Mouse (Mus musculus) kidney, adult 9 months (tissue): ENCODE data around the gene Kcnc3.
A peak's percentile ranks its signal among the peaks of the same experiment; 100 is the strongest.

Experiments
- DNase-seq: peaks from one replicate; pipeline ENCODE4 v3.0.0; 2022

Gene Kcnc3

DNA sequence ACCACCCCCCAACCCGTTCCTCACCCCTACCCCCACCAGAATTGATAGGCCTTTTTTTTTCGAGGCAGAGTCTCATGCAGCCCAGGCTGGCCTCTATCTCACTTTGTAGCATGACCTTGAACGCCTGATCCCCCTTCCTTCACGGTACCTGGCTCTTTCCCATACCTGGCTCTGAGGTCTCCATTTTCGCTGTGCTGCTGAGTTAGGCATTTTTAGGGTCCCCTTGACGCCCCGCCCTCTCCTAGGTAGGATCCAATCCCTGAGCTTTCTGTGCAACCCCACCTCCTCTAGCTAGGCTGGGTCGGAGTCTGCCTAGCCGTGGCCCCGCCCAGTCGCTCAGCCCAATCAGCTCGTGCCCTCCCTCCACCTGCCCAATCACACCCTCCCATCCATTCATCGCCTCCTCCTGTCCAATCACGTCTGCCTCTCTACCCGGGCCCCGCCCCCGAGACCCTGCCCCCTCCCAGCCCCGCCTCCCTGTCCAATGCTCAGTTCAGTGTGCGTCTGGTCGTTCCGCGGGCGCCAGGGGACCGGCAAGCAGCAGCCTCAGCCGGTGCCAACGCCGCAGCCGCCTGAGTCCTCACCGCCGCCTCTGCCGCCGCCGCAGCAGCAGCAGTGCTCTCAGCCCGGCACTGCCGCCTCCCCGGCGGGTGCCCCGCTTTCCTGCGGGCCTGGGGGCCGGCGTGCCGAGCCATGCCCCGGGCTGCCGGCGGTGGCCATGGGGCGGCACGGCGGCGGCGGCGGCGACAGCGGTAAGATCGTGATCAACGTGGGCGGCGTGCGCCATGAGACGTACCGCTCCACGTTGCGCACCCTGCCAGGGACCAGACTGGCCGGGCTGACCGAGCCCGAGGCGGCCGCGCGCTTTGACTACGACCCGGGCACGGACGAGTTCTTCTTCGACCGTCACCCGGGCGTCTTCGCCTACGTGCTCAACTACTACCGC, at the start of gene Kcnc3:
Kcnc3 (plus strand) TSS at position 263 of the 946 bp plus-strand sequence.
- peak; percentile 97 for DNase-seq

DNA sequence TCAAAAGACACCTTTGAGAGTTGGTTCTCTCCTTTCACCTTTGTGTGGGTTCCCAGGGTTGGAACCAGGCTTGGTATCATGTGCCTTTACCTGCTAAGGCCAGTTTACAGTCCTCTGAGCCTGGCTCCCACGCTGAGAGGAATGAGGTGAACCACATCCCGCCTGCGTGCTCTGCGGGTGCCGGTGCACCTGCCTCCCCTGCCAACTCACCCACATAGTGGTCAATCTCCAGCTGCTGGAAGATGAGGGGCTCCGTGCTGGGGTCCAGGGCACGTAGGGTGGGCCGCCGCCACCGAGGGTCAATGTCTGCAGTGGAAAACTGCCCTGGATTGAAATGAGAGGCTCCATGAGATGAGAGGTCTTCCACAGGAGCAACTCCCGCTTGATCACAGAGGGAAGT, 47.9 kb upstream of the Kcnc3 start:
- no peak for DNase-seq

- DNase-seq, result no peak
Observed at GRCm38 (mm10) chr7:44543071-44543470, 47.4 kb upstream of the Kcnc3 start.

GRCm38 (mm10) chr7:44546274-44546673, 44.2 kb upstream of the Kcnc3 start:
- no peak for DNase-seq

- DNase-seq, result no peak
Observed at GRCm38 (mm10) chr7:44547041-44547440, 43.4 kb upstream of the Kcnc3 start.

GRCm38 (mm10) chr7:44547725-44548124, 42.7 kb upstream of the Kcnc3 start:
- DNase-seq, result no peak

GRCm38 (mm10) chr7:44548497-44549087, 41.9 kb upstream of the Kcnc3 start, which contains the start of gene Pold1:
Gene Pold1, minus strand, starts transcription at chr7:44548849.
- DNase-seq, result peak; percentile 100

- no peak for DNase-seq
Observed at GRCm38 (mm10) chr7:44549621-44550408, 40.6 kb upstream of the Kcnc3 start.

GRCm38 (mm10) chr7:44550409-44550678, 40.1 kb upstream of the Kcnc3 start:
- no peak for DNase-seq

DNA sequence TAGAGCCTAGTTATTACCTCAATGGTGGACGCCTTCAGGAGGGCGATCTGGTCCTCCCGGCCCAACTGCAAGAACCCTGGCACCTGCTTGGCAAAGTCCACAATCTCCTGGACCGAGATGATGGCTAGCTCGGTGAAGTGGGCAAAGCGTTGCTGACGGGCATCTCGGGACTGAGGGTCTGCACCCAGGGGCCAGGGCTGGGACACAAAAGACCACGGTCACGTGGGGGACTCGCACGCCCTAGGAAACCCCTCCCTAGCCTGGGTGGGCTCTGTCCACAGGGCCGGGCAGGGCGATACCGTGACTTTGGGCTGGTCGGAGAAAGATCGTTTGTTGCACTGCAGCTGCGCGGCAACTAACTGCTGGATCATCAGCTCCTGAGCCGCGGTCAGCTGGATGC, 39.2 kb upstream of the Kcnc3 start:
- DNase-seq, result no peak

- DNase-seq, result no peak
Observed at GRCm38 (mm10) chr7:44551731-44552130, 38.7 kb upstream of the Kcnc3 start.

- DNase-seq, result no peak
Observed at GRCm38 (mm10) chr7:44552141-44552908, 38.1 kb upstream of the Kcnc3 start.

DNA sequence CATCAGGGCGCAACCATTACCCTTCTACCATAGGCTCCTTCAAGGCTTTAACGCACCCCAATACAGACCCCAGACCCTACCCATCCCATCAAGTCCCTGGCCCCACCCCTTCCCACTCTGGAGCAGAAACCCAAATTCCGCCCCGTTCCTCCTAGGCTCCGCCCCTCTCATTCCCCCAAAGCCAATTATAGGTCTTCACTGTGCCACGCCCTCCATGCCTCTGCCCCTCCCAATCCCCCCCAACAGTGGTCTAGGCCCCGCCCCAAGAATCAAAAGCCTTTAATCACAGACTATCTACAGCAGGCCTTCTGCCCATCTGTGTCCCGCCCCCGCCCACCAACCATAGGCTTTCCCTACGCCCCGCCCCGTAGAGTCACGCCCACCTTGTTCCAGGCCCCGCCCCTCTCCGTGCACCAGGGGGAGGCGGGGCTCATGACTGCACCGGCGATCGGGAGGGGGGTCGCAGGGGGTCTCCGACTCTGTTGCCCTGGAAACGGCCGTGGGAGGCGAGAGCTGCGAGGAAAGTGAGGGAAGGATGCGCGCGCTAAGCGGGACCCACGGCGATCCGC, 37.2 kb upstream of the Kcnc3 start:
- peak; percentile 80 for DNase-seq

DNA sequence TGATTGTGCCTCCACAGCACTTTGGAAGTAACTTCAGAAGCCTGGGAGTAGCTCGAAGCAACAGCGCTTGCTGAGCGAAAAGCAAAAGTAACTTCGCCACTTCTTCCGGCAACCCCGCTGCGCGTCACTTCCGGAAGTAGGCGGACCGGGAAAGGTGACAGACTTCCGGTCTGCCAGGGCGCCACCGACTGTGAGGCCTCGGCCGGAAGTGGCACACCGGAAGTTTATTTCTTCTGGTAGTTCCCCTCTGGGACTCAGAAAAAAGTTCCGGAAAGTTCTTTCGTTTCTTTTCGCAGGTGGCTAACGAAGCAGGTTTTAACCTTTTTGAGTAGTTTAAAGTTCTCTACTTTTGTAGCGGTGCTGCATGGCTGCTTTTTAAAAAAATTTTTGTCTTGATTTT, 36.6 kb upstream of the Kcnc3 start, which contains the start of gene Nr1h2:
Nr1h2 (minus strand) TSS at position 126 of the 400 bp plus-strand sequence.
- peak; percentile 98 for DNase-seq

- no peak for DNase-seq
Observed at GRCm38 (mm10) chr7:44557629-44558028, 32.8 kb upstream of the Kcnc3 start.

GRCm38 (mm10) chr7:44560435-44561400, 29.7 kb upstream of the Kcnc3 start:
- peak; percentile 87 for DNase-seq

DNA sequence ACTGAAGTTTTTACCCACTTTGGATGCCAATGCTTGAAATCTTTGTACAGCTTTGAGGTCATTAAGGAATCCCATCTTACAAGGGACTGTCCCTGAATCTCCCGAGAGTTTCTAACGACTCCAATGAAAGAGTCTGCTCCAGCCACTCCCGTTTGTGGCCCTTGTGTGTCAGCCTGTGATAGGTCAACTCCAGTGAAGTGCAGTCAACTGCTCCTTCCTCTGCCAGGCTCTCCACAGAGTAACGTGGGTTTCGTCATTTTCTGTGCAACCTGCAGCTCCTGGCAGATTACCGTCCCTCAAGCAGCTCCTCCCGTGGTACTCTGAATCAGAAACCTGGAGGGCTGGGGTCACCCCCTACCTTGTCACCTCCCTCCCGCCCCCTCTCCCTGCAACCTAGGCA, 27.2 kb upstream of the Kcnc3 start:
- no peak for DNase-seq

- peak; percentile 83 for DNase-seq
Observed at GRCm38 (mm10) chr7:44564486-44564885, 26.0 kb upstream of the Kcnc3 start.

GRCm38 (mm10) chr7:44565414-44565813, 25.1 kb upstream of the Kcnc3 start:
- DNase-seq, result no peak

DNA sequence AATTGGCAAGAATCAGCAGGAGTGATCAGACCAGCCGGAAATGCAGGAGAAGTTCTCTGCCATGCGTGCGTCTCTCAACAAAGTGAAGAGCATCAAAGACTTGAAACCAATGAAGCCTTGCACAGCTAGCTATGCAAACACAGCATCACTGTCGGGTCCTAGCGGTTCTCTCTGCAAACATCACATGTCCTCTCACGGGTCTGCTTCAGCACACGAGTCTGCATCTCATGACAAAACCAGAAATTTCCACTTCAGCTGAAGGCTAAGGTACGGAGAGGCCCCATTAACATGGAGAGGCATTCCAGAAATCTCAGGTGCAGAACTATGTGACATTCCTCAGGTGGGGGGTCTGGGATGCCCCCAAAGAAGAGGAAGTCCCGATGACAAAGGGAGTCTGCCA, 21.7 kb upstream of the Kcnc3 start:
- DNase-seq, result no peak

DNA sequence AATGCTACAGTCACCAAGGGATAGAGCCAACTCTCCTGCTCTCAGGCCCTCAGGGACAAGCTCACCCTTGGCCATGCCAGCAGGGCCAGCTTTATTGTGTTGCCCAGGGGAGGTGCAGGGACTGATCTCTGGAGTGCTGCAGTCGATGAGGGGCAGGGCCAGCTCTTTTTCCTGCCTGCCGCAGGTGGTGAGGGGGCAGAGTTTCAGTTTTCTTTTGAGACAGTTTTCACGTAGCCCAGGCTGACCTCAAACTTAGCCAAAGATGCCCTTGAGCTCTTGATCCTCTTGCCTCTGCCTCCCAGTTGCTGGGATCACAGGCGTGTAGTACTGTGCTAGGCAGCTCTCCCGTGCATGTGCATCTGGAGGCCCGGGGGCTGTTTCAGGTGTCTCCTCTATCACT, 19.5 kb upstream of the Kcnc3 start:
- no peak for DNase-seq
